Comparison of ENCODE assay signal across 8 mouse cellular contexts in genomic region chr14:57684579-57684978, GRCm38 (mm10). TPM values are rescaled to one million over a fixed set of nuclear protein-coding genes. Genes with fewer than 3 reads are reported as not detected.
DNase-seq lines count a peak whose midpoint lies in the region; ATAC-seq and TF ChIP-seq lines count a peak whose summit lies in the region.

No protein-coding gene starts in this region.

- 11% methylated on average over 1 of the region's 1 CpGs for WGBS in kidney, adult 2 months
- 17% methylated on average over 1 of the region's 1 CpGs for WGBS in kidney, embryonic 14.5 days
- 5% methylated on average over 1 of the region's 1 CpGs for WGBS in forebrain, postnatal 0 days

- no peaks in the 10 kb centered on the region for H3K27me3 ChIP-seq in kidney, adult 2 months (replicated peaks; ENCODE audit: control insufficient read depth, insufficient read depth, low read length)
- H3K27me3 ChIP-seq in kidney, embryonic 14.5 days (ENCODE audit: control insufficient read depth, insufficient read depth, low read length) = no peaks in the 10 kb centered on the region
- H3K27me3 ChIP-seq in forebrain, postnatal 0 days (ENCODE audit: insufficient read depth, low read length) = no peaks in the 10 kb centered on the region

- no peak overlapping the region for H3K27ac ChIP-seq in kidney, adult 2 months (ENCODE audit: insufficient read depth, low read depth, low read length)
- no peak overlapping the region for H3K27ac ChIP-seq in kidney, embryonic 14.5 days (ENCODE audit: low read depth, low read length)
- H3K27ac ChIP-seq in forebrain, postnatal 0 days (ENCODE audit: low read depth, low read length) = no peak overlapping the region

- ATAC-seq in kidney, embryonic 14.5 days (ENCODE audit: low FRiP score, low TSS enrichment) = no peak
- ATAC-seq in forebrain, postnatal 0 days = peak; percentile 62; the same call in 1 of the 2 replicates
- ATAC-seq in megakaryocyte progenitor cell, adult 5-6 weeks (replicated peaks; ENCODE audit: poor library complexity) = peak; percentile 91

- peak; percentile 74 for DNase-seq in kidney, adult 2 months
- peak; percentile 64 for DNase-seq in ES-CJ7 (ENCODE audit: low read depth, low spot score)
- DNase-seq in c-Kit-negative CD71-positive TER-119-positive erythroid progenitor cells, embryonic 14.5 days (ENCODE audit: low read depth, low spot score) = peak; percentile 54
- DNase-seq in forebrain, postnatal 0 days = peak; percentile 57
- peak; percentile 68 to 72 for DNase-seq in layer of hippocampus, postnatal 10 days (ENCODE audit: low spot score in 2 of 2)
- DNase-seq in thymus, postnatal 14 days = peak; percentile 76

- TF ChIP-seq CTCF in kidney, adult 2 months (conservative IDR thresholded peaks at IDR 0.05; ENCODE audit: insufficient read depth, insufficient read length, low read depth, low read length) = peak; percentile 72
- peak; percentile 86 for TF ChIP-seq CTCF in forebrain, postnatal 0 days (IDR thresholded peaks at IDR 0.05; ENCODE audit: low read depth)

- no peak overlapping the region for H3K4me3 ChIP-seq in kidney, adult 2 months (ENCODE audit: insufficient read depth, low read depth, low read length)
- H3K4me3 ChIP-seq in kidney, embryonic 14.5 days (ENCODE audit: low read length) = no peak overlapping the region
- no peak overlapping the region for H3K4me3 ChIP-seq in forebrain, postnatal 0 days (ENCODE audit: low read depth, low read length)

- no peaks in the 10 kb centered on the region for H3K4me1 ChIP-seq in kidney, adult 2 months (ENCODE audit: control insufficient read depth, insufficient read depth, low read length)
- no peaks in the 10 kb centered on the region for H3K4me1 ChIP-seq in kidney, embryonic 14.5 days (ENCODE audit: control insufficient read depth, insufficient read depth, low read length)
- H3K4me1 ChIP-seq in forebrain, postnatal 0 days (ENCODE audit: insufficient read depth) = no peaks in the 10 kb centered on the region

- no peak overlapping the region for H3K9ac ChIP-seq in kidney, embryonic 14.5 days (ENCODE audit: low read depth, low read length)
- no peak overlapping the region for H3K9ac ChIP-seq in forebrain, postnatal 0 days

- TF ChIP-seq POLR2A in kidney, adult 2 months (IDR thresholded peaks at IDR 0.05; ENCODE audit: low read depth, low read length) = no peak

- H3K4me2 ChIP-seq in kidney, embryonic 14.5 days (replicated peaks; ENCODE audit: low read depth, low read length) = no peak overlapping the region
- no peak overlapping the region for H3K4me2 ChIP-seq in forebrain, postnatal 0 days (ENCODE audit: low read depth)

- no peaks in the 10 kb centered on the region for H3K36me3 ChIP-seq in kidney, adult 2 months (ENCODE audit: control insufficient read depth, insufficient read depth, low read length)
- peaks cover 8% of the 10 kb centered on the region; the same call in 1 of the 2 replicates for H3K36me3 ChIP-seq in kidney, embryonic 14.5 days (ENCODE audit: control insufficient read depth, insufficient read depth, low read length)
- H3K36me3 ChIP-seq in forebrain, postnatal 0 days (ENCODE audit: insufficient read depth) = peaks cover 2% of the 10 kb centered on the region; the same call in 1 of the 2 replicates

- H3K9me3 ChIP-seq in kidney, embryonic 14.5 days (ENCODE audit: control insufficient read depth, low read length) = no peaks in the 10 kb centered on the region
- no peaks in the 10 kb centered on the region for H3K9me3 ChIP-seq in forebrain, postnatal 0 days (ENCODE audit: low read length)

RNA-seq across cellular contexts. Expression of gene Xpo4, which starts 19.3 kb away (rescaled TPM):
- 2.8 and 3.4 TPM in 2 replicates for polyA plus RNA-seq in kidney, adult 2 months (2012; rRNA removed)
- polyA plus RNA-seq in kidney, embryonic 14.5 days (2014; fragmentation: Nextera tagmentation; extraction: Ambion mirVana) = 25.4 and 36.7 TPM in 2 replicates
- total RNA-seq in forebrain, postnatal 0 days (2014; rRNA removed) = 18.9 and 21.2 TPM in 2 replicates
- 6.0 and 8.5 TPM in 2 replicates for polyA plus RNA-seq in forebrain, postnatal 0 days (2015; fragmentation: Nextera tagmentation; extraction: Ambion mirVana)
- total RNA-seq in layer of hippocampus, postnatal 10 days (2021) = 10 to 100 TPM; 15.2 to 15.5 TPM
- 37.2 and 38.5 TPM in 2 replicates for total RNA-seq in megakaryocyte progenitor cell, adult 5-6 weeks (2015)
- total RNA-seq in megakaryocyte progenitor cell, adult 5-6 weeks (2017) = 31.2 and 43.2 TPM in 2 replicates
